Mouse (Mus musculus) gastrocnemius, adult 2 months (tissue): Measurements from ENCODE around the gene Alg3. TPM values are rescaled to one million over a fixed set of nuclear protein-coding genes. Genes with fewer than 3 reads are reported as not detected.

Source experiments
- DNase-seq: peaks from one replicate; pipeline ENCODE4 v3.0.0; 2022
- H3K27ac ChIP-seq: fragments of 200-600 bp; 2 replicates; pipeline ENCODE4 v1.8.1; 2022; ENCODE audit warnings: mild to moderate bottlenecking
- H3K4me3 ChIP-seq: fragments of 200-600 bp; 2 replicates; pipeline ENCODE4 v1.8.1; 2022; ENCODE audit warnings: mild to moderate bottlenecking, moderate library complexity
- CTCF ChIP-seq: fragments of 200-600 bp; IDR thresholded peaks from 2 replicates; pipeline ENCODE4 v1.8.1; 2022; ENCODE audit warnings: antibody characterized with exemption, mild to moderate bottlenecking, moderate library complexity
- intact Hi-C: fragments of 180-260 bp; cut with DNase I; formaldehyde crosslinking; loops from one replicate; pipeline ENCODE4 v1.15.1; 2025
- long read RNA-seq, 2 experiments: library from polyadenylated mRNA; stranded (forward); transcript quantifications; one replicate each; pipeline ENCODE4 v2.0.0; 2021
- total RNA-seq, 2 experiments: library from RNA; stranded (reverse); gene quantifications; 2 replicates each; pipeline ENCODE4 v1.2.3; 2021

Alg3 gene
- total RNA-seq: 10 to 100 TPM; 13.4 to 14.6 TPM
- long read RNA-seq, experiment 1, transcript Alg3-201 (9 exons, 1,451 nt): major isoform, 17 of 21 reads
- long read RNA-seq, experiment 1, partial matches to known transcripts: 0 of 21 reads
- long read RNA-seq, experiment 1, other reads (novel, unspliced or antisense): 1 of 21 reads
- long read RNA-seq, experiment 2, transcript Alg3-201 (9 exons, 1,451 nt): major isoform, 9 of 13 reads
- long read RNA-seq, experiment 2, partial matches to known transcripts: 2 of 13 reads
- long read RNA-seq, experiment 2, other reads (novel, unspliced or antisense): 0 of 13 reads

GRCm38 (mm10) chr16:20611357-20612227 lies at the start of gene Alg3, which contains the start of the genes Eef1akmt4 and Gm49333:
Gene Alg3 (minus strand): TSS chr16:20611735.
Gene Eef1akmt4 (plus strand): TSS chr16:20611593.
Gene Gm49333 (plus strand): TSS chr16:20611610.
- peak; percentile 94 for DNase-seq
- H3K4me3 ChIP-seq: peak within 1 kb of the TSS; percentile 86
- TF ChIP-seq CTCF: no peak
- intact Hi-C loops: loop anchor here (2.0 to 5.0 kb wide), 2 partner anchors 39 to 74 kb away; partner anchors contain the start of genes Ap2m1 and Psmd2
- peak within 1 kb of the TSS; percentile 93 for H3K27ac ChIP-seq

- H3K27ac ChIP-seq: no peak overlapping the region
- H3K4me3 ChIP-seq: no peak overlapping the region
- no peak for TF ChIP-seq CTCF
- intact Hi-C loops: no loop called here
- no peak for DNase-seq
Observed at GRCm38 (mm10) chr16:20657661-20658060, 46.1 kb upstream of the Alg3 start.

GRCm38 (mm10) chr16:20653315-20653714 lies 41.8 kb upstream of the Alg3 start:
- Histone ChIP-seq H3K27ac (no peak overlapping the region), H3K4me3 (peak overlapping the region; percentile 85; the same call in 1 of the 2 replicates)
- intact Hi-C loops: loop anchor here (2.0 to 5.0 kb wide), 2 partner anchors 19 to 136 kb away; partner anchors contain the start of gene Dvl3
- peak; percentile 31; the same call in 1 of the 2 replicates for TF ChIP-seq CTCF
- no peak for DNase-seq

GRCm38 (mm10) chr16:20651947-20652310 lies 40.4 kb upstream of the Alg3 start:
- no peak for DNase-seq
- Histone ChIP-seq H3K4me3 (peak overlapping the region; percentile 85), H3K27ac (peak overlapping the region; percentile 90)
- intact Hi-C loops: loop anchor here (2.0 to 5.0 kb wide), 3 partner anchors 21 to 135 kb away; partner anchors contain the start of genes Alg3, Dvl3, Eef1akmt4 and Gm49333
- TF ChIP-seq CTCF: no peak

- TF ChIP-seq CTCF: no peak; the same call in 1 of the 2 replicates
- Histone ChIP-seq H3K27ac (peak within 1 kb of the TSS; percentile 90), H3K4me3 (peak within 1 kb of the TSS; percentile 85)
- DNase-seq: peak; percentile 98
- intact Hi-C loops: loop anchor here (2.0 to 5.0 kb wide), 2 partner anchors 41 to 134 kb away; partner anchors contain the start of genes Alg3, Dvl3, Eef1akmt4 and Gm49333
Observed at GRCm38 (mm10) chr16:20651076-20651946, 39.8 kb upstream of the Alg3 start, which contains the start of gene Psmd2. Gene Psmd2 (plus strand): TSS chr16:20651652.

- Histone ChIP-seq H3K27ac (no peak overlapping the region), H3K4me3 (no peak overlapping the region)
- DNase-seq: no peak
- intact Hi-C loops: loop anchor here (5.0 kb wide), 1 partner anchor 97 kb away; the partner anchor contains the start of gene Abcf3
- TF ChIP-seq CTCF: no peak
Observed at GRCm38 (mm10) chr16:20643911-20644310, 32.4 kb upstream of the Alg3 start.

GRCm38 (mm10) chr16:20642161-20642560 lies 30.6 kb upstream of the Alg3 start:
- peak; percentile 94 for TF ChIP-seq CTCF
- peak; percentile 82 for DNase-seq
- no peak overlapping the region for H3K4me3 ChIP-seq
- no peak overlapping the region for H3K27ac ChIP-seq
- intact Hi-C loops: loop anchor here (1.0 to 5.0 kb wide), 2 partner anchors 95 to 146 kb away; partner anchors contain the start of gene Abcf3

- Histone ChIP-seq H3K4me3 (no peak overlapping the region), H3K27ac (no peak overlapping the region)
- TF ChIP-seq CTCF: no peak
- DNase-seq: no peak
- intact Hi-C loops: no loop called here
Observed at GRCm38 (mm10) chr16:20638367-20638766, 26.8 kb upstream of the Alg3 start.

GRCm38 (mm10) chr16:20637410-20637809 lies 25.9 kb upstream of the Alg3 start:
- H3K27ac ChIP-seq: no peak overlapping the region
- no peak for DNase-seq
- H3K4me3 ChIP-seq: no peak overlapping the region
- no peak for TF ChIP-seq CTCF
- intact Hi-C loops: no loop called here

GRCm38 (mm10) chr16:20629731-20630634 lies 18.4 kb upstream of the Alg3 start, which contains the start of gene Ece2:
Gene Ece2 (plus strand): TSS chr16:20629828.
- peak within 1 kb of the TSS; percentile 71 for H3K4me3 ChIP-seq
- no peak for TF ChIP-seq CTCF
- DNase-seq: peak; percentile 35
- intact Hi-C loops: no loop called here
- H3K27ac ChIP-seq: no peak within 1 kb of the TSS

- no peak for TF ChIP-seq CTCF
- H3K27ac ChIP-seq: no peak overlapping the region
- DNase-seq: no peak
- no peak overlapping the region for H3K4me3 ChIP-seq
- intact Hi-C loops: no loop called here
Observed at GRCm38 (mm10) chr16:20628871-20629391, 17.4 kb upstream of the Alg3 start.
